ENCODE assay signal across 8 mouse cellular contexts in genomic region chr3:126575927-126576326, GRCm38 (mm10).
DNase-seq lines count a peak whose midpoint lies in the region.

No protein-coding gene starts in this region.

- peak; percentile 58 for DNase-seq in embryo, embryonic 10 days (ENCODE audit: low spot score)
- DNase-seq in embryo, embryonic 9.5 days (ENCODE audit: extremely low spot score) = no peak
- peak; percentile 3 to 7 for DNase-seq in spleen, postnatal 36 days (ENCODE audit: low spot score in 2 of 2)
- no peak for DNase-seq in spleen, adult 18-20 months
- peak; percentile 20 to 41 for DNase-seq in kidney, postnatal 25 days
- DNase-seq in thymus, postnatal 36 days = peak; percentile 24 to 33
- no peak for DNase-seq in ovary, postnatal 36 days (ENCODE audit: low spot score)
- no peak for DNase-seq in cerebellum, adult 11-12 months

Comparison
In these comparisons a context has a peak if more than half of its experiments do, and no peak if none do; other contexts are left out.
1. DNase-seq: peak in embryo, embryonic 10 days (single experiment), spleen, postnatal 36 days (2 of 2), kidney, postnatal 25 days (2 of 2) and thymus, postnatal 36 days (2 of 2); none in embryo, embryonic 9.5 days (single experiment), spleen, adult 18-20 months (0 of 2), ovary, postnatal 36 days (single experiment) and cerebellum, adult 11-12 months (single experiment).